Mouse (Mus musculus): ENCODE data around the gene Trib3.
A peak's percentile ranks its signal among the peaks of the same experiment; 100 is the strongest.

The Trib3 gene

GRCm38 (mm10) chr2:152346776-152347465 lies 3.1 kb upstream of the Trib3 start:
- DNase-seq = peak; percentile 60

- DNase-seq = no peak
Observed at GRCm38 (mm10) chr2:152345393-152345792, 1.6 kb upstream of the Trib3 start.

GRCm38 (mm10) chr2:152344909-152345308 lies 1.1 kb upstream of the Trib3 start:
- no peak for DNase-seq

GRCm38 (mm10) chr2:152344361-152344760 lies 529 bp upstream of the Trib3 start:
- no peak for DNase-seq

- DNase-seq = no peak
Observed at GRCm38 (mm10) chr2:152339631-152340179, 4.1 kb downstream of the Trib3 start.

- no peak for DNase-seq
Observed at GRCm38 (mm10) chr2:152338319-152338718, 5.5 kb downstream of the Trib3 start.

- no peak for DNase-seq
Observed at GRCm38 (mm10) chr2:152337591-152338212, 6.1 kb downstream of the Trib3 start.

GRCm38 (mm10) chr2:152336856-152337255 lies 7.0 kb downstream of the Trib3 start:
- no peak for DNase-seq

GRCm38 (mm10) chr2:152335289-152335820 lies 8.5 kb downstream of the Trib3 start:
- no peak for DNase-seq

- no peak for DNase-seq
Observed at GRCm38 (mm10) chr2:152333345-152334006, 10.4 kb downstream of the Trib3 start.

- DNase-seq = peak; percentile 97
Observed at GRCm38 (mm10) chr2:152332101-152332825, 11.6 kb downstream of the Trib3 start, which contains the start of gene Rbck1. Gene Rbck1, minus strand, starts transcription at chr2:152332653.

GRCm38 (mm10) chr2:152330858-152331423 lies 12.9 kb downstream of the Trib3 start:
- peak; percentile 44 for DNase-seq

GRCm38 (mm10) chr2:152327980-152328379 lies 15.9 kb downstream of the Trib3 start:
- DNase-seq = no peak

GRCm38 (mm10) chr2:152326654-152327053 lies 17.2 kb downstream of the Trib3 start:
- no peak for DNase-seq

- DNase-seq = no peak
Observed at GRCm38 (mm10) chr2:152326157-152326556, 17.7 kb downstream of the Trib3 start.

GRCm38 (mm10) chr2:152324842-152325241 lies 19.0 kb downstream of the Trib3 start:
- no peak for DNase-seq

- no peak for DNase-seq
Observed at GRCm38 (mm10) chr2:152323971-152324370, 19.9 kb downstream of the Trib3 start.

- no peak for DNase-seq
Observed at GRCm38 (mm10) chr2:152322198-152322597, 21.6 kb downstream of the Trib3 start.

GRCm38 (mm10) chr2:152321558-152321957 lies 22.3 kb downstream of the Trib3 start:
- no peak for DNase-seq

GRCm38 (mm10) chr2:152317054-152317453 lies 26.8 kb downstream of the Trib3 start:
- no peak for DNase-seq

GRCm38 (mm10) chr2:152313926-152314325 lies 29.9 kb downstream of the Trib3 start:
- no peak for DNase-seq

GRCm38 (mm10) chr2:152312996-152313395 lies 30.8 kb downstream of the Trib3 start:
- DNase-seq = no peak
